In the genomic region with DNA sequence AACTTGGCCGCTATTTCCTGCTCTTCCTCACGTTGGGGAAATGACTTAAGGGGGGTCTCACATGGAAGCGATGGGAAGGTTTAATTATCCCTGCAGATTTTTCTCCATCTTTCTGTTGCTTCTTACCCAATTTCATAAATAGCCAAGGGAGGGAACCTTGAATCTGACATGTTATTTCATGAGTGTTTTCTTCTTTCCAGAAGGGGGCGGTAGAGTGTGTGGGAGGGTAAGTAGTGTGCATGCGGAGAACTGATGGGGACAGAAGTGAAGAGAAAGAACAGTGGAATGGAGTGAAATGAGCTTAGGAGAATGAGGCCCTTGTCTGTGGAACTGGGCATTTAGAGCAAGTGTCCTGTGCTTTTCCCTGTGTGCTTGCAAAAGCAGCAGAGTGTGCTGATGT, we compare ENCODE assay signal across 13 mouse cellular contexts. TPM values are rescaled to one million over a fixed set of nuclear protein-coding genes. Genes with fewer than 3 reads are reported as not detected.
DNase-seq lines count a peak whose midpoint lies in the region; ATAC-seq and TF ChIP-seq lines count a peak whose summit lies in the region.
"Had no signal": no experiment of that assay in that cellular context is flagged by ENCODE, and none has a peak within 500 bp of the region (broad histone marks: within the 10 kb centered on the region; RNA-seq: fewer than 3 reads in every experiment).

No protein-coding gene starts in this region.

- H3K9me3 ChIP-seq in hindbrain, postnatal 0 days (ENCODE audit: low read length): no peaks in the 10 kb centered on the region
- H3K9me3 ChIP-seq in hindbrain, embryonic 10.5 days: no peaks in the 10 kb centered on the region
- no peaks in the 10 kb centered on the region for H3K9me3 ChIP-seq in limb, embryonic 10.5 days (replicated peaks)

- no peak overlapping the region for H3K9ac ChIP-seq in hindbrain, postnatal 0 days (replicated peaks; ENCODE audit: low read length)

- TF ChIP-seq CTCF in hindbrain, postnatal 0 days (IDR thresholded peaks at IDR 0.05; ENCODE audit: low read depth): peak; percentile 45

- ATAC-seq in hindbrain, postnatal 0 days: no peak

- no peaks in the 10 kb centered on the region for H3K4me1 ChIP-seq in hindbrain, postnatal 0 days (ENCODE audit: insufficient read depth, low read length)
- H3K4me1 ChIP-seq in hindbrain, embryonic 10.5 days (replicated peaks): no peaks in the 10 kb centered on the region
- H3K4me1 ChIP-seq in limb, embryonic 10.5 days: no peaks in the 10 kb centered on the region

- no peak overlapping the region for H3K27ac ChIP-seq in hindbrain, postnatal 0 days
- no peak overlapping the region for H3K27ac ChIP-seq in hindbrain, embryonic 10.5 days
- H3K27ac ChIP-seq in limb, embryonic 10.5 days: no peak overlapping the region

- H3K27me3 ChIP-seq in hindbrain, postnatal 0 days (ENCODE audit: insufficient read depth, low read length): no peaks in the 10 kb centered on the region
- H3K27me3 ChIP-seq in hindbrain, embryonic 10.5 days (ENCODE audit: insufficient read depth, poor library complexity, severe bottlenecking): no peaks in the 10 kb centered on the region
- no peaks in the 10 kb centered on the region for H3K27me3 ChIP-seq in limb, embryonic 10.5 days (ENCODE audit: low read depth, poor library complexity, severe bottlenecking)

- DNase-seq in hindbrain, postnatal 0 days (ENCODE audit: low spot score): peak; percentile 6
- no peak for DNase-seq in hindbrain, embryonic 10.5 days (ENCODE audit: low spot score)
- DNase-seq in retina, postnatal 1 day: peak; percentile 40
- no peak for DNase-seq in retina, embryonic 14.5 days (ENCODE audit: low spot score)
- DNase-seq in NIH3T3 (ENCODE audit: low read depth): peak; percentile 36
- no peak for DNase-seq in T-cell, adult 2 months (ENCODE audit: low spot score)
- no peak for DNase-seq in limb, embryonic 10.5 days (ENCODE audit: low spot score)
- DNase-seq: adrenal gland, postnatal 25 days; cerebellum, adult 11 months; gastrocnemius, postnatal 25 days; kidney, postnatal 36 days; lung, adult 18-20 months; thymus, postnatal 25 days had no signal

- no peak overlapping the region for H3K4me3 ChIP-seq in hindbrain, postnatal 0 days (ENCODE audit: low read length)
- H3K4me3 ChIP-seq in hindbrain, embryonic 10.5 days: no peak overlapping the region
- H3K4me3 ChIP-seq in limb, embryonic 10.5 days: no peak overlapping the region

- no peak overlapping the region for H3K4me2 ChIP-seq in hindbrain, postnatal 0 days (ENCODE audit: low read depth, low read length)

- peaks cover 44% of the 10 kb centered on the region; the same call in 1 of the 2 replicates for H3K36me3 ChIP-seq in hindbrain, postnatal 0 days (ENCODE audit: insufficient read depth, low read length)
- H3K36me3 ChIP-seq in hindbrain, embryonic 10.5 days: peaks cover 88% of the 10 kb centered on the region
- peaks cover 60% of the 10 kb centered on the region for H3K36me3 ChIP-seq in limb, embryonic 10.5 days

- 68% methylated on average over 5 of the region's 5 CpGs for WGBS in hindbrain, postnatal 0 days
- WGBS in hindbrain, embryonic 10.5 days: 75% methylated on average over 5 of the region's 5 CpGs
- WGBS in limb, embryonic 10.5 days: 77% methylated on average over 5 of the region's 5 CpGs

RNA-seq across cellular contexts. Expression of a gene that starts 27.2 kb away (rescaled TPM):
- total RNA-seq in hindbrain, postnatal 0 days (2014; rRNA removed): 42.2 and 60.5 TPM in 2 replicates
- 131 and 136 TPM in 2 replicates for polyA plus RNA-seq in hindbrain, postnatal 0 days (2015; fragmentation: Nextera tagmentation; extraction: Ambion mirVana)
- polyA plus RNA-seq in hindbrain, embryonic 10.5 days (2016; fragmentation: Nextera tagmentation; extraction: Ambion mirVana): 222 and 348 TPM in 2 replicates
- polyA plus RNA-seq in limb, embryonic 10.5 days (2016; fragmentation: Nextera tagmentation; extraction: Ambion mirVana): 299 and 332 TPM in 2 replicates

RNA-seq across cellular contexts. Expression of a gene that starts 34.3 kb away (rescaled TPM):
- total RNA-seq in hindbrain, postnatal 0 days (2014; rRNA removed): 12.1 and 58.2 TPM in 2 replicates
- polyA plus RNA-seq in hindbrain, postnatal 0 days (2015; fragmentation: Nextera tagmentation; extraction: Ambion mirVana): 14.4 and 14.7 TPM in 2 replicates
- 36.1 and 40.9 TPM in 2 replicates for polyA plus RNA-seq in hindbrain, embryonic 10.5 days (2016; fragmentation: Nextera tagmentation; extraction: Ambion mirVana)
- 24.9 and 30.9 TPM in 2 replicates for polyA plus RNA-seq in limb, embryonic 10.5 days (2016; fragmentation: Nextera tagmentation; extraction: Ambion mirVana)

RNA-seq across cellular contexts. Expression of a gene that starts 35.5 kb away (rescaled TPM):
- 20.5 and 21.9 TPM in 2 replicates for total RNA-seq in hindbrain, postnatal 0 days (2014; rRNA removed)
- 10.7 and 11.9 TPM in 2 replicates for polyA plus RNA-seq in hindbrain, postnatal 0 days (2015; fragmentation: Nextera tagmentation; extraction: Ambion mirVana)
- 15.2 and 16.3 TPM in 2 replicates for polyA plus RNA-seq in hindbrain, embryonic 10.5 days (2016; fragmentation: Nextera tagmentation; extraction: Ambion mirVana)
- 8.6 and 11.2 TPM in 2 replicates for polyA plus RNA-seq in limb, embryonic 10.5 days (2016; fragmentation: Nextera tagmentation; extraction: Ambion mirVana)

RNA-seq across cellular contexts. Expression of a gene that starts 43.7 kb away (rescaled TPM):
- total RNA-seq in hindbrain, postnatal 0 days (2014; rRNA removed): 2.7 and 5.6 TPM in 2 replicates
- polyA plus RNA-seq in hindbrain, postnatal 0 days (2015; fragmentation: Nextera tagmentation; extraction: Ambion mirVana): 1.7 and 1.8 TPM in 2 replicates
- 0.46 and 0.82 TPM in 2 replicates for polyA plus RNA-seq in hindbrain, embryonic 10.5 days (2016; fragmentation: Nextera tagmentation; extraction: Ambion mirVana)
- polyA plus RNA-seq in limb, embryonic 10.5 days (2016; fragmentation: Nextera tagmentation; extraction: Ambion mirVana): 0.45 and 0.61 TPM in 2 replicates

Comparison
In these comparisons a context has a peak if more than half of its experiments do, and no peak if none do; other contexts are left out.
1. DNase-seq: peak in hindbrain, postnatal 0 days (single experiment), retina, postnatal 1 day (single experiment) and NIH3T3 (single experiment); none in hindbrain, embryonic 10.5 days (single experiment), retina, embryonic 14.5 days (single experiment), T-cell, adult 2 months (single experiment) and limb, embryonic 10.5 days (single experiment).